Mouse (Mus musculus) limb, embryonic 12.5 days (tissue): ENCODE results near the gene Ptk6. TPM values are rescaled to one million over a fixed set of nuclear protein-coding genes. Genes with fewer than 3 reads are reported as not detected.
A peak's percentile ranks its signal among the peaks of the same experiment; 100 is the strongest.

Experiments used
- ATAC-seq: fragments of 200-750 bp; cut with Nextera tagmentation; 2 replicates; pipeline ENCODE4 v1.8.0; 2017; ENCODE audit warnings: low read depth, moderate TSS enrichment; ENCODE audit not compliant: insufficient number of reproducible peaks, insufficient read depth, low FRiP score, low TSS enrichment
- H3K27ac ChIP-seq: fragments of 300-500 bp; sonication (generic); 2 replicates; pipeline ENCODE4 v1.5.1; 2016; ENCODE audit warnings: mild to moderate bottlenecking, moderate library complexity
- H3K27me3 ChIP-seq: fragments of 300-500 bp; sonication (generic); 2 replicates; pipeline ENCODE4 v1.6.1; 2016; ENCODE audit warnings: mild to moderate bottlenecking, moderate library complexity
- H3K36me3 ChIP-seq: fragments of 300-500 bp; sonication (generic); 2 replicates; pipeline ENCODE4 v1.6.1; 2016; ENCODE audit warnings: mild to moderate bottlenecking, moderate library complexity
- H3K4me1 ChIP-seq: fragments of 300-500 bp; sonication (generic); replicated peaks from 2 replicates; pipeline ENCODE4 v1.6.1; 2016
- H3K4me2 ChIP-seq: fragments of 300-500 bp; sonication (generic); 2 replicates; pipeline ENCODE4 v1.6.1; 2016; ENCODE audit warnings: mild to moderate bottlenecking, moderate library complexity
- H3K4me3 ChIP-seq: fragments of 300-500 bp; sonication (generic); replicated peaks from 2 replicates; pipeline ENCODE4 v1.5.1; 2016; ENCODE audit warnings: mild to moderate bottlenecking
- H3K9ac ChIP-seq: fragments of 300-500 bp; sonication (generic); replicated peaks from 2 replicates; pipeline ENCODE4 v1.6.1; 2016; ENCODE audit warnings: mild to moderate bottlenecking, moderate library complexity
- H3K9me3 ChIP-seq: fragments of 300-500 bp; sonication (generic); 2 replicates; pipeline ENCODE4 v1.6.1; 2016; ENCODE audit warnings: mild to moderate bottlenecking, moderate library complexity
- WGBS: fragments of 180-500 bp; shearing (Covaris S2); methylation state at CpG from one replicate; pipeline ENCODE4 v1.1.7; 2016; 5-methylcytosine and 5-hydroxymethylcytosine counted together
- polyA plus RNA-seq: library from polyadenylated mRNA; unstranded; fragments of >200 nt; fragmentation: Nextera tagmentation; extraction: Ambion mirVana; gene quantifications from 2 replicates; pipeline ENCODE4 v1.2.1, GENCODE M21; 2016

Ptk6 gene
- polyA plus RNA-seq, 1 experiment from 2014 or later = not detected

GRCm38 (mm10) chr2:181152701-181153100 is 49.9 kb downstream of the Ptk6 start:
- 92% methylated on average over 17 of the region's 17 CpGs for WGBS
- peaks cover 97% of the 10 kb centered on the region for H3K27me3 ChIP-seq
- ATAC-seq = no peak

GRCm38 (mm10) chr2:181150281-181150680 is 52.3 kb downstream of the Ptk6 start:
- Histone ChIP-seq H3K27ac (no peak overlapping the region), H3K27me3 (peaks cover 96% of the 10 kb centered on the region), H3K4me1 (peaks cover 13% of the 10 kb centered on the region; the same call in 1 of the 2 replicates), H3K36me3 (no peaks in the 10 kb centered on the region), H3K4me2 (no peak overlapping the region), H3K9ac (no peak overlapping the region), H3K4me3 (no peak overlapping the region), H3K9me3 (no peaks in the 10 kb centered on the region)
- no peak for ATAC-seq
- WGBS = 53% methylated on average over 6 of the region's 6 CpGs

More at GRCm38 (mm10) chr2:181152701-181153100, 49.9 kb downstream of the Ptk6 start:
- Histone ChIP-seq H3K4me1 (peaks cover 14% of the 10 kb centered on the region; the same call in 1 of the 2 replicates), H3K9me3 (no peaks in the 10 kb centered on the region), H3K27ac (no peak overlapping the region), H3K9ac (no peak overlapping the region), H3K4me2 (no peak overlapping the region), H3K4me3 (no peak overlapping the region), H3K36me3 (no peaks in the 10 kb centered on the region)

GRCm38 (mm10) chr2:181148318-181148955 is 54.2 kb downstream of the Ptk6 start:
- no peaks in the 10 kb centered on the region for H3K9me3 ChIP-seq
- H3K36me3 ChIP-seq = no peaks in the 10 kb centered on the region
- H3K4me2 ChIP-seq = peak overlapping the region; percentile 92
- 24% methylated on average over 27 of the region's 31 CpGs for WGBS
- H3K9ac ChIP-seq = 0 out of 2 replicates have a peak overlapping the region, but pooled peaks have one; percentile 40
- H3K27me3 ChIP-seq = peaks cover 96% of the 10 kb centered on the region
- H3K27ac ChIP-seq = no peak overlapping the region
- peaks cover 13% of the 10 kb centered on the region; the same call in 1 of the 2 replicates for H3K4me1 ChIP-seq
- ATAC-seq = no peak
- peak overlapping the region; percentile 49 for H3K4me3 ChIP-seq

- H3K9me3 ChIP-seq = no peaks in the 10 kb centered on the region
- H3K27ac ChIP-seq = no peak overlapping the region
- ATAC-seq = no peak
- H3K4me3 ChIP-seq = peak overlapping the region; percentile 49
- WGBS = under 1% methylated on average over 60 of the region's 61 CpGs
- no peaks in the 10 kb centered on the region for H3K36me3 ChIP-seq
- H3K27me3 ChIP-seq = peaks cover 95% of the 10 kb centered on the region
- H3K4me1 ChIP-seq = peaks cover 13% of the 10 kb centered on the region; the same call in 1 of the 2 replicates
- H3K9ac ChIP-seq = peak overlapping the region; percentile 40; the same call in 1 of the 2 replicates
- peak overlapping the region; percentile 92 for H3K4me2 ChIP-seq
Measured at GRCm38 (mm10) chr2:181147546-181148317, 54.9 kb downstream of the Ptk6 start.

- Histone ChIP-seq H3K27me3 (peaks cover 92% of the 10 kb centered on the region), H3K4me1 (peaks cover 13% of the 10 kb centered on the region; the same call in 1 of the 2 replicates), H3K9me3 (no peaks in the 10 kb centered on the region), H3K9ac (no peak overlapping the region), H3K4me2 (peak overlapping the region; percentile 92), H3K27ac (no peak overlapping the region), H3K36me3 (no peaks in the 10 kb centered on the region), H3K4me3 (peak overlapping the region; percentile 49)
- no peak for ATAC-seq
- 44% methylated on average over 4 of the region's 4 CpGs for WGBS
Measured at GRCm38 (mm10) chr2:181146976-181147545, 55.5 kb downstream of the Ptk6 start.

GRCm38 (mm10) chr2:181144675-181145074 is 57.9 kb downstream of the Ptk6 start:
- H3K4me2 ChIP-seq = no peak overlapping the region
- no peaks in the 10 kb centered on the region for H3K36me3 ChIP-seq
- H3K27me3 ChIP-seq = peaks cover 82% of the 10 kb centered on the region
- 64% methylated on average over 2 of the region's 2 CpGs for WGBS
- H3K9ac ChIP-seq = no peak overlapping the region
- peaks cover 13% of the 10 kb centered on the region; the same call in 1 of the 2 replicates for H3K4me1 ChIP-seq
- no peak overlapping the region for H3K27ac ChIP-seq
- no peaks in the 10 kb centered on the region for H3K9me3 ChIP-seq
- H3K4me3 ChIP-seq = no peak overlapping the region
- no peak for ATAC-seq

Other genes starting within 250 kb of the Ptk6 start
- gene Nkain4, start 248.1 kb downstream of the Ptk6 start, polyA plus RNA-seq = 6.0 and 11.2 TPM in 2 replicates
- 109 and 113 TPM in 2 replicates for gene Arfgap1, start 235.6 kb downstream of the Ptk6 start, polyA plus RNA-seq
- 0.64 and 0.68 TPM in 2 replicates for gene Col20a1, start 216.3 kb downstream of the Ptk6 start, polyA plus RNA-seq
- 0.97 and 1.4 TPM in 2 replicates for gene Chrna4, start 159.2 kb downstream of the Ptk6 start, polyA plus RNA-seq
- gene Kcnq2, start 67.5 kb downstream of the Ptk6 start, polyA plus RNA-seq = 0.26 and 0.46 TPM in 2 replicates
- 0.10 TPM in 1 of 2 replicates, not detected in the other for gene Eef1a2, start 45.8 kb downstream of the Ptk6 start, polyA plus RNA-seq
- 424 and 433 TPM in 2 replicates for gene Ppdpf, start 15.5 kb downstream of the Ptk6 start, polyA plus RNA-seq
- 0.25 and 0.45 TPM in 2 replicates for gene Srms, start 10.4 kb upstream of the Ptk6 start, polyA plus RNA-seq
- 0.41 and 0.59 TPM in 2 replicates for gene Fndc11, start 17.2 kb upstream of the Ptk6 start, polyA plus RNA-seq
- gene Helz2, start 39.2 kb upstream of the Ptk6 start, polyA plus RNA-seq = 1.3 and 1.4 TPM in 2 replicates
- gene Gmeb2, start 85.2 kb upstream of the Ptk6 start, polyA plus RNA-seq = 21.0 and 22.5 TPM in 2 replicates
- gene Stmn3, start 111.7 kb upstream of the Ptk6 start, polyA plus RNA-seq = 0.56 and 5.2 TPM in 2 replicates
- 58.8 and 69.9 TPM in 2 replicates for gene Rtel1, start 117.0 kb upstream of the Ptk6 start, polyA plus RNA-seq
- gene Zgpat, start 162.1 kb upstream of the Ptk6 start, polyA plus RNA-seq = 54.9 and 59.4 TPM in 2 replicates
- gene Arfrp1, start 162.6 kb upstream of the Ptk6 start, polyA plus RNA-seq = 77.1 and 79.5 TPM in 2 replicates
- gene Lime1, start 177.3 kb upstream of the Ptk6 start, polyA plus RNA-seq = 29.9 and 35.2 TPM in 2 replicates